Mouse (Mus musculus) frontal cortex, adult (tissue): Measurements from ENCODE around the gene Rpl41.
"Not testable (repeated sequence)": the region's sequence is repeated elsewhere in the genome, so short reads cannot be mapped to it uniquely, and the experiment has no call there.

Experiments
- ATAC-seq: cut with Nextera tagmentation; 2 replicates; pipeline ENCODE4 v1.9.2; 2017; ENCODE audit warnings: mild to moderate bottlenecking, moderate library complexity, mixed read lengths; ENCODE audit not compliant: low TSS enrichment

Gene Rpl41

DNA sequence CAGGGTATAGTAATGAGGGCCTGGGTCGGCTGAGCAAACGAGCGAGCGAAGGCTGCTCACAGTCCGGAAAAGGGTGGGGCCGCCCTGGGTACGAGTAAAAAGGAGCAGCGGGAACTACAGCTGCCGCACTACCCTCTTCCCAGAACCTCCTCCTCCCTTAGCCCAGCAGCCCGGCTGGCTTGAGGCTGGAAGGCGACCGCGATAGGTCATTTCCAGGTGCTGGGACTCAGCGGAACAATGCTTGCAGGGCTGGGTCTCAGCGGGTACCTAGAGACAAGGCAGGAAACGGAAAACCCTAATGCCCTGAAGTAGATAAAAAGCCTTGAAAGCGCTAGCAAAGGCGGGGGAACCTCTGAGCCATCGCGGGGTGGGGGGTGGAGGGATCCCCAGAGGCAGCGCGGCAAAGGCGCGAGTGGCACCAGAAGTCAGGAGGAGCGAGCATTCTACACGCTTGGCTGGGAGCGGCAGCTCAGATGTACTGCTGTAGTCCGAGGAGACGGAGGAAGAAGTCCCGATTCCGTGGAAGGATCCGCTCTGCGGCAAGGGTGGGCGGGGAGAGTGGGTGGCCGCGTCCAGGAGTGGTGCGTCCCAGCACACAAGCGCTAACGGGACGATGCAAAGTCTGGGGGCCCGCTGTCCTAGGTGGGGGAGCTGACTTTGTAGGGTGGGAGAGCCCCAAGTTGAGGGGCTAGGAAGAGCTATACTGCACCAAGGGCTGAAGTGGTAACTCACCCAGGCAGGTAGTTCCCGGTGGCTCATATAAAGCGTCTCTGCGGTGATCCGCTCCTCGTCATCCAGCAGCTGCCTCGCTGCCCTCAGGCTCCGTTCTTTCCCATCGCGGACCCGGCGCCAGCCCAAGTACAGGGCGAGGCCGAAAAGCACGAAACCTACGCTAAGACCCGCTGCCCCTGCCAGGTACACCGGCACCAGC lies 24.1 kb downstream of the Rpl41 start:
- ATAC-seq = peak; percentile 41; the same call in 1 of the 2 replicates

DNA sequence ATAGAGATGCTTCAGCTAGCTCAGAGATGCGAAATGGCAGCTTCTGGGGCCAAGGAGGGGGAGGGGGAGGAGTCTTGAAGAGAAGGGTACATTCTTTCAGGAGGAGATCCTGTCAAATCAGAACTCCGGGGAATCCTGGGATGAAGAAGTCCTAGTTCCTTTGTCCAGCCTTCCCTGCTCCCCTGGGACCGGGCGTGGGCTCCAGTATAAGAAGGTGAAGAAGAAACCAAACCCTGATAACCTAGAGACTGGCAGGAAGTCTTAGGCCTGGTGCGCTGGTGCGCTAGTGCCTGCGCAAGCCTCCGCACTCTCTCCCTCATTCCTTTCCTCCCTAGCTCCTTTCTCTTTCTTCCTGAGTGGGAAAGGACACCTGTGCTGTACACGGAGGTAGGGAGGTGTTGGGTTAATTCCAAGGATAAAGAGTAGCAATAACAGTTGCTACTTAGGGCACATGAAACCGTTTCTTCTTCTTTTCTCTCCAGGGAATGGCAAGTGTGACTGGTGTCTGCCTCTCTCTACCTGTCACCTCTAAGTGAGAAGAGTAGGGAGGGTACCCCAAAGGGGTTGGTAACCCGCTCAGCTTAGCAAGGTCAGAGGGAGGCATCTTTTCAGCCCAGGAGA lies 24.9 kb downstream of the Rpl41 start:
- ATAC-seq = no peak

DNA sequence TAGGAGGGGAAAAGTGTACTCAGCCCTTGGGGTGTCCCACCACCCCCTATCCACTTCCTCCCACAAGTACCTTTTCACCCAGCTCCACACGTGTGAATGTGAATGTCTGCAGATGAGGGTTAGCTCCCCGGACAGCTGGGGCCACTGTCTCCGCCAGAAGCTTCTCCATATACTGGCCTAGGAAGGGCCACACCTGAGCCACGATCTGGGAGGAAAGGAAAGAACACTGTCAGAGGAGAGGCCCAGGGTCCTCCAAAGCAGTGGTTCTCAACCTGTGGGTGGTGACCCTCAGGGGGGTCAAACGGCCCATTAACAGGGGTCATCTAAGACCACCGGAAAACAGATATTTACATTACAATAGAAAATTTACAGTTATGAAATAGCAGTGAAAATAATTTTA lies 26.8 kb downstream of the Rpl41 start:
- ATAC-seq = no peak

DNA sequence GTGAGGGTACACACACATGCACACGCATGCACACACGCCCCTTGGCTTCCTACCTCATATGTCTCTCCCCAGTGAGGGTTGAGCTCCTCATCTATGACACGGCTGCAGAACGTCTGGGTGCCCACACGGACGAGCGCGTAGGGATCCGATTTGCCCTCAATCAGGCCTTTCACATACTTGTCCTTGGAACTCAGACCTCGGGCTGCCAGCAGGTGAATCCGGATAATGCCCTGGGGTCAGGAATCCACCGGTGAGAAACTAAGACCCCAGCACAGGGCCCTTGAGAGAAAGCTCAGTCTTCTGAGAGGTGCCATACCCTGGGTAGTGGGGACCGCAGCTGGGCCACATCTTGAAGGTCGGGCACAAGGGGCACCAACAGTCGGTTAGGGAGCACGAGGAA lies 28.5 kb downstream of the Rpl41 start:
- ATAC-seq = no peak

DNA sequence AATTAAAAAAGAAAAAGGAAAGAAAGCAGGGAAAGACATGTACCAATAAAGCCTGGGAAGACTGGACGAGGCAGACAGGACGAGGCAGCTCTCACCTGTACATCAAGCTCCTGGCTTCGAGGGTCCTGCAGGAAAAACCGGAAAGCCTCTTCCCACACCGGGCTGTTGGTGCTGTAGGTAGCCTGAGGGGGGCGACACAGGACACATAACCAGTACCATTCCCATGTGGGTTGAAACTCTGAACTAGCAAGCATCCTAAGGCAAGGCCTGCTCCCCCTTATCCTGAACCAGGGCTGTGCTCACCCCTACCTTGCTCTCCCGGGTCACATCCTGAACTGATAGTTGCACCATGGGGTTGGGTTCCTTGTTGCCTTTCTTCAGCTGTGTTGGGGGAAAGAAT lies 30.3 kb downstream of the Rpl41 start:
- peak; percentile 35; the same call in 1 of the 2 replicates for ATAC-seq

DNA sequence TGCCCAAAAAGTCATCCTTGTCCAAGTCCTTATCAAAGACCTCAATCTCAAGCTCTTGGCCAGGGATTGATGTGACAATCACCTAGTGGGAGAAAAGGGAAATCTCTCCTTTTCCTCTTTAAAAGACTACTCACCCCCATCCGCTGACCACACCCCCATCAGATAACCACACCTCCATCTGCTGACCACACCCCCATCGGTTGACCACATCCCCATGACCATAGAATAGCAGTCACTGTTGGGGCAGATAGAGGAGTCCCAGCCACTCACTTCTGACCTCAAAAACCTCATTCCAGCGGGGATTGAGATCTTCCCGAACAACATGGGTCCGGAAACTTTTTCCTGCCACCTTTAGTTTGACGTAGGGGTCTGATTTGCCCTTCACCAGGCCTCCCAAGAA lies 32.4 kb downstream of the Rpl41 start:
- ATAC-seq = no peak

DNA sequence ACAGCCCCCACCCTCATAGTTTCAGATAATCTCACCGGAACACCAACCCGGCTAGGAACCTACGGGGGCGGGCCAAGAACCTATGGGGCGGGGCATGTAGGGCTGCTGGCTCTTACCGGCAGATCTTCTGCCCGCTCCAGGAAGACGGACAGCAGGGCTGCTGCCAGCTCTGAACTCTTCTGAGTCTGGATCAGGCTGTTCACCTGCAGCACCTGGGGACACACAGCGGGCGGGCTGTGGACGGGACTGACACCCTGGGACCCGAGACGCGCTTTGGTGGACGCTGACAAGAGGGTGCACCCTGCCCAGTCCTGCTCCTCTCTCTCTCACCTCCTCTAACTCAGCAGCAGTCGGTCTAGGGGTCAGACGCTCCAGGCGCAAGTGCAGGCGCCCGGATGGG lies 33.1 kb downstream of the Rpl41 start:
- no peak for ATAC-seq

DNA sequence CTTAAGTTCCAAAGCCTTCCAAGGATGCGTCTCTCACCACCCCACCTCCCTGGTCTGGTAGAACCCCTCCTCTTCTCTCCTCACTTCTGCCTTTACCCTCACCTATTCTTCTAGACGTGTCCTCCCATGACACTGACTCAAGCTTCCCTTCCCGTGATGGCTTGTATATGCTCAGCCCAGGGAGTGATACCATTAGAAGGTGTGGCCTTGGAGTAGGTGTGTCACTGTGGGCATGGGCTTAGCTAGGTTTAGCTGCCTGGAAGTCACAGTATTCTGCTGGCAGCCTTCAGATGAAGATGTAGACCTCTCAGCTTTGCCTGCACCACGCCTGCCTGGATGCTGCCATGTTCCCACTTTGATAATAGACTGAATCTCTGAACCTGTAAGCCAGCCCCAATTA lies 34.1 kb downstream of the Rpl41 start:
- ATAC-seq = no peak

DNA sequence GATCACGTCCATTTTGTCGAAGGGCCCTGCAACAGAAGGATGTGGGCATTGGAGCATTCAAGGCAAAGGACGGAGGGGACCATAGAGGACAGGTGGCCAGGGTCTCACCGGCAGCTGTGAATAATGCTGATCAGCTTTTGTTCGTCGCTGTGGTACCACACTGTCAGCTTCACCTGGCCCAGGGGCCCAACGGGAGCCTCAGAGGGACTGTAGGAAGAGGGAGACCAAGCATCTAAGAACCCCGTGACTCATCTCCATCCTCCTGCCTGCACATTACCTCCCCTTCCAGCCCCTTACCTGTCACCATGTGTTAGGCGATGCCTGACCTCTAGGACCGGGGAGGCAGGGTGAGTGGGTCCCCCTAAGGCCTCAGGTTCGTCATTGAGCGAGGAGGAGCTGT lies 37.3 kb downstream of the Rpl41 start:
- ATAC-seq = no peak

DNA sequence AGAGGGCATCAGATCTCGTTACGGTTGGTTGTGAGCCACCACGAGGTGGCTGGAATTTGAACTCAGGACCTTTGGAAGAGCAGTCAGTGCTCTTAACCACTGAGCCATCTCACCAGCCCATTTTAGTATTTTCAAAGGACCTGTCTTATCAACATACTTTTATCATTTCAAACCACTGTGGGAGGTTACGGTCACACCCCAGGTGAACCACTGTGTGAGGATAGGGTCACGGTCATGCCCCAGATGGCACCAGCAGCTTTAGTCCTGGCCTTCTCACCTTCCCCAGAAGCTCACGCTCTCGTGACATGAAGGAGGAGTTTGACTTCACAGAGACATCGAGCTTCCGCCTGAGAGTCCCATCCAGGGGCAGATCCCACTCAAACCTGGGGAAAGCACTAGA lies 37.9 kb downstream of the Rpl41 start:
- no peak for ATAC-seq

DNA sequence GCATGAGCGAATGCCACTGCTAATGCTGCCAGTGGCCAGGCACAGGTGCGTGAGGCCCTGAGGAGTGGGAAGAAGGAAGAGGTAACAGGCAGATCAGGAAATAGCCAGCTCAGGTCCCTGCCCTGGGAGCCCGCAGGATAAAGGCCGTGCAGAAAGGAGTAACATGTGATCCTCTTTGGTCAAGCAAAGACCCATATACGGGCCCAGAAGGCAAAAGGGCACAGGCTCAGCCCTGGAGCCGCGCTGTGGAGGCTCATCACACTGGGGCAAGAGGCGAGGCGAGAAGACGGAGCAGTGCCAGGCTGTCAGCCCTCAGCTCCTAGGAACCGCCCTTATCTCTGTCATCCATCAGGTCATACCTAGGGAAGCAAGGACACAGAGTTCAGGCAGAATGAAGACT lies 38.8 kb downstream of the Rpl41 start:
- no peak for ATAC-seq

DNA sequence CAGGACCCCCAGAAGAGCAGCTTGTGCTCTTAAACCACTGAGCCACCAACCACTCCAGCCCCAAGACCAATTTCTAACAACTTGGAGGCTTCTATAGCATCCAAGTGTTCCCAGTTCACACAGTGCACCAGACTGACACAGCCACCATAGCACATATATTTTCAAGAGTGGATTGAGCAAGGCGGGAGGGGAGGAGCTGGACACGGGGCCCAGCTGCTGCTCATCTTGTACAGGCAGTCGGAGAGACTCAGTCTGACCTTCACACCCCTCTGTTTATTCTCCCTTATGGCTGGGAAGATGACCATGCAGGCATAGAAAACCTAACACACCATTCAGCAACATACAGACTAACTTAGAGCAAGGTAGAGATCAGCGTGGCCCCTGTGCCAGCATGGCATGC lies 39.3 kb downstream of the Rpl41 start:
- ATAC-seq = no peak

DNA sequence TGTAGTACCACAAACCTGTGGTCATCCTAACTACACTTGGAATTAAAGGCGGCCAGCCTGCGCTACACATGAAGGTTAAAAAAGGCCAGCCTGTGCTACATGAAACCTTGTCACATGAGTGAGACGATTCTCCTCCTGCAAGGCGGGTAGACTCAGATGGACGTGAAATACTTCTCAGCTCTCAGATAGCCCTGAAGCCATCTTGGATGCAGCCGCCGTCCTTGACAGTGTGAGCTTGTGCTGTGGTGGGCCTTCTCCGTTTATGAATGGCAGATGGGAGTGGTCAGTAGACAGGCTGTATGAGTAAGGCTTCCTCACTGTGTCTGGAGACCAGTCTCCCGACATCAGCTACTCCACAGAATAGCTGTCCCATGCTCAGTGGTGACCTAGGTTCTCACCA lies 39.9 kb downstream of the Rpl41 start:
- ATAC-seq = no peak

DNA sequence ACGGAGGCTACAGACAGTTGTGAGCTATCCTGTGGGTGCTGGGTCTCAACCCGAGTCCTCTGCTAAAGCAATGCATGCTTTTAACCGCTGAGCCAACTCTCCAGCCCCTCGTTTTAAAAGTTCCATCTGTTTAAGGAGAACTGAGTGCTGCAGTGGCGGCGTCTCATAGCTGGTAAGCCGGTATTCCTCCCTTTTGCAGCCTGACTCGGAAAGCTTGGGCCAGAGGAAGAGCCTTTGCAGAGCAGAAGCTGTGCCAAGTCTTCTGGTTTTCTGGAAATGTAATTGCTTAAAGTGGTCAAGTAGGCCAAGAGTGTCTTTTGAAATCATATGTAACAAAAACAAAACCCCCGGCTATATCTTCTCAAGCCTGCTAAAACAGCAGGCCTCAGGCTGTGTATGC lies 40.8 kb downstream of the Rpl41 start:
- no peak for ATAC-seq

DNA sequence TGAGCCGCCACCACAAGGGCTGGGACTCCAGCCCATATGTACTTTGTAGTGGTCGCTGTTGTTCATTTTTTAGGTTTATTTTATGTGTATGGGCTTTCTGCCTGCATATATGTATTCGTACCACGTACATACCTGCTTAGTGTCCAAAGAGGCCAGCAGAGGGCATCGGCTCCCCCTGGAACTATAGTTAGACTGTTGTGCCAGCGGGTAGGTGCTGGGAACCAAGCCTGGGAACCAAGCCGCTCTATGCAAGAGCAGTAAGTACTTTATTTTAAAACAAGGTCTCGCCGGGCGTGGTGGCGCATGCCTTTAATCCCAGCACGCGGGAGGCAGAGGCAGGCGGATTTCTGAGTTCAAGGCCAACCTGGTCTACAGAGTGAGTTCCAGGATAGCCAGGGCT lies 43.1 kb downstream of the Rpl41 start:
- no peak for ATAC-seq

DNA sequence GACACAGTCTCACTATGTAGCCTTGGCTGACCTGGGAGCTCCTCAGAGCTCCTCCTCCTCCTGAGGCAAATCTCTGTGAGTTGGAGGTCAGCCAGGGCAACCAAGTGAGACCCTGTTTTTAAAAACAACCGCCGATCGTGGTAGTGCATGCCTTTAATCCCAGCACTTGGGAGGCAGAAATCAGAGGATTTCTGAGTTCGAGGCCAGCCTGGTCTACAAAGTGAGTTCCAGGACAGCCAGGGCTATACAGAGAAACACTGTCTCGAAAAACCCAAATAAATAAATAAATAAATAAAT lies 43.8 kb downstream of the Rpl41 start:
- ATAC-seq = not testable (repeated sequence)

DNA sequence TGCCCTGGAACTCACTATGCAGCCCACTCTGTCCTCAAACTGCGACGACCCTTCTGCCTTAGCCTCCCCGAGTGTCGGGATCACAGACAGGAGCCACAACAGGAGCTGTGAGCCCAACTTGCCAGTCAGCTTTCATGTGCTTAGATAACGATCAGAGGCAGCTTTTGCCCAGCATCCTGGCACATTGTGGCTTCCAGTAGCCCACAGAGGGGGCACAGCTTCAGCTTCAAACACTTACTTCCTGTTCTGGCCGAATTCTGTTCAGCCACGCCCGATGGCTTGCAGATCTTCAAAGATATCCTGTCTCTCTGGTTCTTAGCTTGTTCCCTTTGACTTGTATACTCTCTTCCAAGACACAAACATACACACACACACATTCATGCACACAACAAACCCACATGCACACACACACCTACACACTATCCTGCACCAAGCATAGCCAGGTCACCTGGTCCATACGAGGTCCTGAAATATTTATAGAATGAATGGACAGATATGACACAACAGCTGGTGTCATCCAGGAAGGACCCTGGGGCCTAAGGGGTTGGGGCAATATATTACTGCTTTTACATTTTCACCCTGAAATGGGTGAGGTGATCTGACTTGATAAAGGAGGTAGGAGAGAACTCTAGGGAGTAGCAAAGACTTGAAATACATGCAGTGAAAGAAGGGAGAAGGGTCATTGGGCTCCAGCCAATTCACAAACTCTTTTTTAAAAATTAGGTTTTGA lies 44.3 kb downstream of the Rpl41 start:
- no peak for ATAC-seq

DNA sequence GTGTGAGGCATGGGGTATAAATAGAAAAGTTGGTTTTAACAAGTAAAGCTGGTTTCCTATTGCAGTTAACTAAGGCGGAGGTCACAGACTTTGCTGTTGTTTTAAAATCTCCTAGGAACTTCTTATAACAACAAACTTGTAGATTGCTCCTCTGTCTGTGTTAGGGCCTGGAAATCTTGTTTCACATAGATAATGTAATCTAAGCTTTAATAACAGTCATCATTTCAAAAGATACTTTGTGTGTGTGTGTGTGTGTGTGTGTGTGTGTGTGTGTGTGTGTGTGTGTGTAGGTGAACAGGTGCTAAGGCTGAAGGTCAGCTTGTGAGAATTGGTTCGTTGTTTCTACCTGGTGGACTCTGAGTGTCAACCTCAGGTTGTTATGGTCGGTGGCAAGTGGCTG lies 45.1 kb downstream of the Rpl41 start:
- no peak for ATAC-seq

DNA sequence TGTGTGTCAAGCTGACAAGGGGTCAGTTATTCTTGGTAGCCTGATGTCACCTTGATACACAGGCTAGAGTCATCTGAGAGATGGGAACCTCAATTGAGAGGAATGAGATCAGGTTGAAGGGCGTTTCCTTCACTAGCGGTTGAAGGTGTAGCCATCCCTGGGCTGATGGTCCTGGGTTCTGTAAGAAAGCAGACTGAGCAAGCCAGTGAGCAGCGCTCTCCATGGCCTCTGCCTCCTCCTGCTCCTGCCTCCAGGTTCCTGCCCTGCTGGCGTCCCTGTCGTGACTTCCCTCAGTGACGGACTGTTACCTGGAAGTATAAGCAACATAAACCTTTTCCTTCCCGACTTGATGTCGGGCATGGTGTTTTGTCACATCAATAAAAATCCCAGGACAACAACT lies 45.6 kb downstream of the Rpl41 start:
- ATAC-seq = no peak

DNA sequence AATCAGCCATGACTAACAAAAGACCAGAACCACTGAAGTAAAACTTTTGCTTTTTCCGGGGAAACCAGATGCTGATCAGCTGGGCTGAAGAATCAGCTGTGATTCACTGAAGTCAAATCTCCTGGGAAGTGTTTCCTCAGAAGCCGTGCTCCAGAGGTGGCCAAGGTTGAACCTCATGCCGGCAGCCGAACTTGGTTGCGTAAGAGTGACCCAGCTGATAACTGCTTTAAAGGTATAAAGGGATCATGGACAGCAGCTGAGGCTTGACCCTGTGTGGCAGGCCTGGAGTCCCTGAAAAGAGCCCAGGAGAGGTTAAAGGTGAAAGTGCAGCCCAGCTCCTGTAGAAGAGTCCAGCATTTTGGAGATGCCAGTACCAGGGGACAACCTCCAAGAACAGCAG lies 46.8 kb downstream of the Rpl41 start:
- no peak for ATAC-seq

DNA sequence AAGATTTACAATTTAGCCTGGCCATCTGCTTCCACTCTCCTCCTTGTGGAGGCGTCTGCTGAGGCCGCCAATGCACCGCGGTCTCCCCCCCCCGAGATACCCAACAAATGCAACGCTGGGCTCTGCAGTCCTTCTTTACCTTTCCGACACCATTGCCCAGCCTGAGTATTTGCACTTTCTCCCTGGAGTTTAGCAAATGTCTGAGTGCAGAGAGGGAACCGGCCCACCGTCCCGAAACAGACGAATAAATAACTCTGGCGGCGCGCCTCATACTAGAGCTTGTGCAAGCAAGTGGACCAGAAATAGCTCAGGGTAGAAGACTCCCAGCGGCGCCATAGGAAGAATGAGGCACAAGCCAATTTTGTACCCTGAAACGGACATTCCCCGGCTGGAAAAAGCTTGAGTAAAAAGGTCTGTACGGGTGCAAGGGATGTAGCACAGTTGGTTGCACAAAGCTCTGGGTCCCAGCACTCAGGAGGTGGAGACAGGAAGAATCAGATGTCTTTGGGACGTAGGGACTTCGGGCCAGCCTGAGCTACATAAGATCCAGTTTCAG lies 49.9 kb downstream of the Rpl41 start:
- peak; percentile 36 for ATAC-seq

DNA sequence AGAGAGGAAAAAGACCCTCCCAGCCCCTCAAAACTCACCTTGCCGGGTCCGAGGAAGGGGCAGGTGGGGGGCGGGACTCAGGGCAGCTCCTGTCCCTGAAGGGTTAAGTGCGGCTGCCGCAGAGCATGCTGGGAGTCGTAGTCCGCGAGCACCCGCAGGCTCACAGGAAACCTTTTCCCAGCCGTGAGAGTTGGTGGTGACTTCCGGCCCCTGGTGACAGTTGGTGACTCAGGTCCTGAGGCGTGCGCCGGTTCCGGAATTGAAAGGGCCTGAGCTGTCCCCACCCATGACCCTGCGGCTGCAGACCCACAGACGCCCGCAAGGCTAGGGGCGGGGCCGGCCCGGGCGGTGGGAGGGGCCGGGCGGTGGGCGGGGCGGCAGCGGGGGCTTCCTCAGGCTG lies 50.5 kb downstream of the Rpl41 start, which contains the start of gene Myl6b:
Myl6b (minus strand) TSS at position 96 of the 400 bp plus-strand sequence.
- peak; percentile 66 for ATAC-seq
